Mouse (Mus musculus) hematopoietic stem cell, adult 5-6 weeks (primary cell): ENCODE data around the gene Il2. TPM values are rescaled to one million over a fixed set of nuclear protein-coding genes. Genes with fewer than 3 reads are reported as not detected.
A peak's percentile ranks its signal among the peaks of the same experiment; 100 is the strongest.

Source experiments
- ATAC-seq, 2 experiments: fragments of 125-278 bp in 1 of 2; replicated peaks in 1 of 2; 2 replicates each; pipeline ENCODE4 v1.8.0; 2016 to 2017; ENCODE audit warnings: inconsistent platforms in 2 of 2, mild to moderate bottlenecking in 2 of 2, moderate number of reproducible peaks in 2 of 2, low read depth in 1 of 2, moderate TSS enrichment in 1 of 2; ENCODE audit not compliant: low FRiP score in 2 of 2, poor library complexity in 2 of 2, severe bottlenecking in 2 of 2, insufficient read depth in 1 of 2, low TSS enrichment in 1 of 2
- total RNA-seq: library from RNA; stranded (forward); fragments of 172-1452, 232-1000 nt; gene quantifications from 2 replicates; pipeline ENCODE4 v1.2.3, GENCODE M21; 2017

The Il2 gene
- total RNA-seq, 1 experiment from 2014 or later, result not detected

DNA sequence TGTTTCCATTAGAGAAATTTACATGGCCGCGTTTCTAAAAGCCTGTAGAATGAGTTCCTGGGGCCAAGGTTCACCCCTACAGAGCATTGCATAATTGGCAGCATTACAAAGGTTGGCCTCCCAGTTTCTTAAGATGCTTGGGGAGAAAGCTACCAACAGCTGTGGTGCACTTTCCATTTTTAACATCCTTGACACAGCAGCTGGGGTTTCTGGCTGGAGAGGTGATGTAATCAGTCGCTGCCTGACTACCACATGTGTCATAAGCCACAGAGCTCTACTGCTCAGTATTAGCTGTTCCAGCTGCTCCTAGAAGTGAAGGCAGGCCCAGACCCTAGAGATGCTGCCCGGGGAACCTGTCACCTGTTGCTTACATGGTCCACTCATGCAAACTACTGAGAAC, 2.5 kb upstream of the Il2 start:
- ATAC-seq, result peak; percentile 22 to 42; a peak in 1 of 4 replicates

DNA sequence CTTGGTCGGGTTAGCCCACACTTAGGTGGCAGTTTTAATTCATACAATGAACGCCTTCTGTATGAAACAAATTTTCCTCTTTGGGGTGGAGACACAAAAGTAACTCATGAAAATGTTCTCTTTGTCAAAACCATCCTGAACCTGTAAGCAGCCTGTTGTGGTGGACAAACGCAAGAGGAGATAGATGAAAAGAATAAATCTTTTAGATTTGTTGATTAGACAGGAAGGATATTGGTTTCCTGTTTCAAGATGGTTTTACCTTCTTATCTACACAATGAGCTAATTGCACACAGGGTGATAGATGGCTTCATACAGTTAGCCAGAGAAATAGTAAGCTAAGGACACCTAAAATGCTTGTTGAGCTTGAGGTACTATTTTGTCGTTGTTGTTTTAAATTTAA, 403 bp upstream of the Il2 start:
- peak in 1 of 2 experiments; percentile 7; a peak in 1 of 4 replicates for ATAC-seq

DNA sequence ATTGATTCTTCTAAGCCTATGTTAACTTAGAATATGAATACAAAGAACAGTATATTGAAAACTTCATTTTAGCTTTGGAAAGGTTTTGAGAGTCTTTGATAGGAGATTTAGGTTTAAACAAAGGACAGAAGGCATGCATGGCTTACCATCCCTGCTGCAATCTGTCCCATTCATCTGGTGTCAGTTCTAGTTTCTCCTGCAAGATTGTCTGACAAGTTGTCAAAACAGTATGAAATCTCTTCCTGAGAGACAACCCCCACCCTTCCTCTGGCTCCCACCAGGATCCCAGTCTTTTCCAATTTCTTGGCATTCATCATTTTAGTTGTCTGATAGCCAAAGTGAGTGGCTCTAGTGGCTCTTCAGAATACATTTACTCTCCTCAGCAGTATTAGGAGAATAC, 35.0 kb downstream of the Il2 start:
- no peak for ATAC-seq

DNA sequence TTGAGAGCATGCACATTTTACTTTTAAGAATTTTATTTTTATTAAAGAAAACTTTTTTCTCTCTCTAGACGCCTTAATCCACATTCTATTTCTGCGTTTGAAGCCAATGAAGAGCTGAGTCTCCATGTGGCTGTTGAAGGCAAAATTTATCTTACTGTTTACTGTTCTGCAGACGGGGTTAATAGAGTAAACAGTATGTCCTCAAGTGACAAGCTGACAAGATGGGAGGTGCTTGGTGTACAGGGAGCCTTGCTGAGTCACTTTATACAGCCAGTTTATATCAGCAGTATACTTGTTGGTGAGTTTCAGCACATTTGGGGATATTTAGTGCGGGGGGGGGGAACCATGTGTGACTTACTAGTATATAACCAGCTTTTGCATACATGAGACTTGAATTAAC, 40.9 kb downstream of the Il2 start:
- ATAC-seq, result no peak

DNA sequence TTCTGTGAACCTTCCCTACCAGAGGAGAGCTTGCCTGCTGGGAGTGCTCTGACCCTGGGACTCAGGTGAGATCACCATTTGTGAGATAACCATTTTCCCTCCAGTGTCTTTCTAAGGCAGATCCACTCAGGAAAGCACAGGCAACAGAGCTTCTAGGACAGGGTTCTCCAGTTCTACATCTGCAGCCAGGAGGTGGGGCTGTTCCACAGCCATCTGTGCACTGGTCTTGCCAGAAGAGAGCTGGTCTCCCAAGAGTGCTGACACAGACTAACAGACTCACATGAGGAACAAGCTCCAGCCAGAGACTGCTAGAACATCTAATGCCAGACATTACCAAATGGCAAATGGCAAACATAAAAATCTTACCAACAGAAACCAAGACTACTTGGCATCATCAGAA, 52.5 kb downstream of the Il2 start:
- ATAC-seq, result no peak

Other genes starting within 250 kb of the Il2 start
- not detected in 2 replicates for gene Adad1, start 62.4 kb downstream of the Il2 start, total RNA-seq
- gene Il21, start 106.7 kb upstream of the Il2 start, total RNA-seq, result not detected in 2 replicates
- 8.4 and 8.9 TPM in 2 replicates for gene Bbs12, start 186.6 kb upstream of the Il2 start, total RNA-seq
- 5.9 and 6.7 TPM in 2 replicates for gene Cetn4, start 186.7 kb upstream of the Il2 start, total RNA-seq
- under 0.01 and 0.38 TPM in 2 replicates for gene Fgf2, start 222.4 kb upstream of the Il2 start, total RNA-seq